Mouse (Mus musculus): Measurements from ENCODE around the gene Nfyb.

Gene Nfyb

DNA sequence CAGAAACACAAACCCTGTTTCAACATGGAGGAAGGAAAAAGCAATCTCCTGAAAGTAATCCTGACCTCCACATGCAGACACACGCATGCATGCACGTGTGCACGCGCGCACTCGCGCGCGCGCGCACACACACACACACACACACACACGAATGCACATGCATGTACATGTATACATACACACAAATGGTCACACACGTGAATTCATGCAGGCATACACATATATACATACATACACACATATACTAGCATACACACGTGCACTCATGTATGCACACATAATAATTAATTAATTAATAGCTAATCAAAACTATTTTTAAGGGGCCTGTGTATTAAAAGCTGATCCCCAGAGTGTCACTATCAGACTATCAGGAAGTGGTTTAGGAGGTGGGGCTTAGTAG lies 15.9 kb upstream of the Nfyb start:
- DNase-seq (ENCODE audit: low spot score), result no peak

GRCm38 (mm10) chr10:82778791-82779549 lies 15.0 kb upstream of the Nfyb start:
- no peak for DNase-seq (ENCODE audit: low spot score)

- no peak for DNase-seq (ENCODE audit: low spot score)
These were observed 13.9 kb upstream of the Nfyb start for GRCm38 (mm10) chr10:82777886-82778285.

GRCm38 (mm10) chr10:82777075-82777474 lies 13.1 kb upstream of the Nfyb start:
- no peak for DNase-seq (ENCODE audit: low spot score)

DNA sequence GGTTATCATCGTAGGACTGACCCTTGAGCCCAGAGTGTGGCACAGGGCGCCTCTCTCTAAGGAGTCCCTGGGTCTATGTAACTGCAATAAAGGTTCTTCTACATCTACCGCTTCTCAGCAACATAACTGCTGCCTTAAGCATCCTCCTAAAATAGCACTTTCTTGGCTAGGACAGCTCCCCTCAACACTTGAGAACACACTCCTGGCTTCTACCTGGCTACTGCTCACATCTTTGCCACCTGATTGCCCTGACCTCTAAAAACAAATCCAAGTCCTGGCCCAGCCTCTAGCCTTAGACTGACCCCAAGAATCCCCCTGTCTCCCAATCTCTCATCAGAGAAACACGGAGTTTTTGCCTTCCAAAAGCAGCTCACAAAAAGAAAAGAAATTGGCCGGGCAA lies 10.9 kb upstream of the Nfyb start:
- DNase-seq (ENCODE audit: low spot score), result no peak

- DNase-seq (ENCODE audit: low spot score), result no peak
These were observed 7.7 kb upstream of the Nfyb start for GRCm38 (mm10) chr10:82771595-82772170.

GRCm38 (mm10) chr10:82770713-82771112 lies 6.8 kb upstream of the Nfyb start:
- no peak for DNase-seq (ENCODE audit: low spot score)

DNA sequence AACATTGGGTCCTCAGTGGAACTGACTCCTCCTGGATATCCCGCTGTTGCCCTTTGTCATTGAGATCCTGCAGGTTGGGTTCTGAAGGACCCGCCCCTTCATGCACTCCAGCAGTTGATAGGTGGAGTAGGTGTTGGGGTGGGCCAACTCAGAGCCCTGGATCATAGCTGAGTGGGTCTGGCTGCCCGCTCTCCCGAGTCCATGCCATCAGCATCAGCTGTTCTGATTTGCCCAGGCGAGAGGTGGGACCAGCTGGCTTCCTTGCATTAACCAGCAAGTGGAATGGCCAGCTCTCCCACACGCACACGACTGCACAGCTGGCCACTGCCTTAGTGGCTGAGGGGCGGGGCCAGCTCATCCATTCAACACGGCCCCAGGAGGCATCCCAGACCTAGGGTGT lies 5.0 kb upstream of the Nfyb start:
- DNase-seq (ENCODE audit: low spot score), result no peak

DNA sequence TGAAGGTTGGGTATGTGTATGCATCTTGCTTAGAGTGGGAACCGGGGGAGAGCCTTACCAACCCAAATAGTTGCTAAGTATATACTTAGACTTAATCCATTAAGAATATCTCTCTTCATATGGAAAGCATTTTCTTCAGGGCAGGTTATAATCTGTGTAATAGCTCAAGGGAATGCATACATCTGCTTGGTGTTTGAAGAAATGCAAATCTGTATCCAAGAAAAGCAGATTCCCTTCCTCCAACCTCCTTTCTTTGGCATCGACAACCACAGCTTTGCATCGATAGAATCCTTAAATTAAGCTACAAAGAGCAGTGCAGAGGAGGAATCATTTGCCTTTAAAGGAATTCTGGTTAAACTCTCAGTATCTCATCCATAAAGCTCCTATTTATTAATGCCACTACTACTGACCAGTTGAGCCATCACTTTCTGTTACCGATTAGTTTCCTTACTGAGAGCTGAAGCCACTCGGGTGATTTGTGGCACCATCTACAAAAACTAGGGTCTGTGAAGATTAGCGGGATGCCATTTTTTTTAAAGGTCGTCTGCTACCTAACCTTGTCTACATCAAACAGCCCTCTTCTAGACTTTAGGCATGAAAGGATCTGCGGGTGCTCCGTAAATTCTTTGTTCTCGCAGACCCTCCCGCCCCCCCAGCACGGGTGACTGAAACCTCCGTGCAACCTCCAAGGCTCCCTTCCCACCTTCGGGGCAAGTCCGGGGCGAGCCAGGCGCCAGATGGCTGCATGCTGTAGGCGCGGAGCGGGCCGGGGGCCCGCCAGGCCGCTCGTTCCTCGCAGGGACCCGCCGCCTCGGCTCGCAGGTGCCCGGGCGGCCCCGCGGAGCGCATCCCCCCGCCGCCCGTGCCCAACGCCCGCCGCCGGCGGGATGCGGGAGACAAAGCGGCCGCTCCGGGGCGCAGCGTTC lies 925 bp downstream of the Nfyb start:
- peak; percentile 21 for DNase-seq (ENCODE audit: low spot score)

- DNase-seq (ENCODE audit: low spot score), result no peak
These were observed 2.7 kb downstream of the Nfyb start for GRCm38 (mm10) chr10:82761037-82761811.

DNA sequence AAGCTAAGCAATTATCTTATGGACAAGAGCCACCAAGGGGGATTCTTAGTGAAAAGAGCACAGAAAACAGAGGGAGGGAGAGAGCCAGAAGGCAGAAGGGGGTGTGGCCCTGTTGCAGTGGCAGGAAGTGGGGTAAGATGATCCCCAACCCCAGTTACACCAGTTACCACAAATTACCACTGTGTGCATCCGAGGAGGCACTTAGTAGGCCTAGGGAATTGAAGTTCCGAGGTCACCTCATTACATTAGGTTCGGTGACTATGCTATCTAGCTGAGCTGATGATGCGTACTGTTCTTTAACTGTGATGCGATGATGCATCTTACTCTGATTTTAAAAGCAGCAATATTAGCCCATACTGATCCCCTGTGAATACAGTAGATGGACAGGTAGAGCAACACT lies 4.2 kb downstream of the Nfyb start:
- DNase-seq (ENCODE audit: low spot score), result no peak

- DNase-seq (ENCODE audit: low spot score), result no peak
These were observed 5.1 kb downstream of the Nfyb start for GRCm38 (mm10) chr10:82758878-82759277.

DNA sequence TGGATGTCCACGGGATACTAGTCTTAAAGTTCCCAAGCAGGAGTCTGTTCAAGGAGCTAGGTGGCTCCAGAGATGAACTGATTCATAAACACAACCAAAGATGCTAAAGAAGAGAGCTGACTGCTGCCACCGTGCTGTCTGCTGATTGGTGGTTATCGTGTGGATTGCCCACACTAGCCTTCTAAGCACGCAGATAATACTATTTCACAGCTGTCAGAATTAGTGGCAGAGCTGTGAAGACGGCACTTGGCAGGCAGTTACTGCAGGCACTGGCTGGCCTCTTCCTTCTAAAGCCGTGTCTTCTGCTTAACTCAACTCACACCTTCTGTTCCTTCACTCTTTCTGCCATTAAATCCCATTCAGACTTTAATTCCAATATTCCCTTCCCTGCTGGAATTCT lies 5.6 kb downstream of the Nfyb start:
- DNase-seq (ENCODE audit: low spot score), result no peak

DNA sequence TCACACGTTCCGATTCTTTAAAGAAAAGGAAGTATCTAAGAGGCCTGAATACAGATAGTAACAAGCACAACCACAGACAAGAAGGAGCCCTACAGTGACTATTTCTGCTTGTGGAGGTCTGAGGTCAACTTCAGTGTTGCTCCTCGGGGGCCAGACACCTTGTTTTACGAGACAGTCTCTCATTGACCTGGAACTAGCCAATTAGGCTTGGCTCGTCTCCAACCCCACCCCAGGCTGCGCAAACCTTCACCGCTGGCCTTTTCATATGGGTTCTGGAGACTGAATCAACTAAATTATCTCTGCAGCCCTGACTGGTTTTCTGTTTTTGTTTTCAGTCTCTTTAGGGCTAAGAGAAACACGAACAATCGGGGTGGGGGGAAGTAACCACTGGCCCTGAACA lies 6.6 kb downstream of the Nfyb start:
- no peak for DNase-seq (ENCODE audit: low spot score)

DNA sequence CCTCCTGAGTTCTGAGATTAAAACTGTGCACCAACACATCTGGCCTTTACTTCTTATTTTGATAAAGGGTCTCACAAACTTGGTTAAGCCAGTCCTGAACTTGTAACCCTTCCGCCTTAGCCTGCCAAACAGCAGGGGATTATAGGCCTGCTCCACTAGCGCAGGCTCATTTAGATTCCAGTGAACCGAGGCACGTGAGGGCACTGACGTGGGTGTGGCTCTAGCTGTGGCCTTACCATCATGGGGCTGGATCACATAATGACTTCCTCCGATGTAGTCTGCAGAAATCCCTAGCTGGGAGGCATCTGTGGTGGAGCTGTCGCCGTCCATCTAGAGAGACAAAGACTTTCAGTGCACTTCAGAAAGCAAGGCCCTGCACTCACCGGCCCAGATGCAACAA lies 7.5 kb downstream of the Nfyb start:
- DNase-seq (ENCODE audit: low spot score), result no peak

- DNase-seq (ENCODE audit: low spot score), result no peak
These were observed 8.6 kb downstream of the Nfyb start for GRCm38 (mm10) chr10:82755213-82755890.

DNA sequence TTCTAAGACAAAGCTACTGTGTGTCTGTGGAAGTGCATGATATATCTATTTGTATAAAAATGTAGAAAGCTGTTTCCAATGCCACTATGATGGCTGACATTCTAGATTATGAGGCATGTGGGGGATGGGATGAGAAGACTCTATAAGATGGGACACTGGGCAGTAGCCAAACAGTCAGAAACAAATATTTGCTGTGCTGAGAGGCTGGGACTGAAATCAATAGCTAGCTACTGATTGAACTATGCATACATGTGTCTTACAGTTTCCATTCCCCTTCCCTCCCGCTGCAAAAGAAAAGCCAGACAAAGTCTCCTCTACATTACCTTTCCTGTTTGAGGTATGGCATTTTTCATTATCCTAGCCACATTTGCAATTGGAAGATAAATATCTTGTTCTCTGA lies 9.3 kb downstream of the Nfyb start:
- DNase-seq (ENCODE audit: low spot score), result no peak

GRCm38 (mm10) chr10:82752921-82753320 lies 11.0 kb downstream of the Nfyb start:
- no peak for DNase-seq (ENCODE audit: low spot score)

- no peak for DNase-seq (ENCODE audit: low spot score)
These were observed 13.2 kb downstream of the Nfyb start for GRCm38 (mm10) chr10:82750778-82751177.

GRCm38 (mm10) chr10:82746988-82747850 lies 16.7 kb downstream of the Nfyb start:
- no peak for DNase-seq (ENCODE audit: low spot score)

DNA sequence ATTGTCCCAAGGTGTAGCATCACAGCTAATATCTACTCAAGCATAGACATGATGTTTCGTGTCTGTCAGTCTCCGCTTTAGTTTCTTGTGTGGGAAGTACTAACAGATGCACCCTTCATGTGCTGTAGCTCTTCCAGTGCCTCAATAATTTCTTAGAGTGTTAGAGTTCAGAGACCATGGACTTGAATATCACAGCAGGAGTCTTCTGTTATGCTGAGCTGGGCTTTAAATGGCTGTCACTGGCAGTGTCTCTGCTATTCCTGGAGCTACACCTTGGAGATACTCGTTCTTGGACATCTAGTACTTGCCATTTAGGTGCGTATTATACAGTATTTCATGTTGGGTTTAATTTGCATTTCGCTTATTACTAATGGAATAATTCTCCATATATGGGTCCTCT lies 18.6 kb downstream of the Nfyb start:
- DNase-seq (ENCODE audit: low spot score), result no peak

Measured in ovary, postnatal 10 days (tissue).